Mouse (Mus musculus): ENCODE results near the gene Fam107b. TPM values are rescaled to one million over a fixed set of nuclear protein-coding genes. Genes with fewer than 3 reads are reported as not detected.

Gene Fam107b
- total RNA-seq, 1 experiment from 2014 or later = 778 TPM

- no peak for ATAC-seq (replicated peaks; ENCODE audit: insufficient number of reproducible peaks, low FRiP score, low TSS enrichment, poor library complexity, severe bottlenecking)
Observed at GRCm38 (mm10) chr2:3600421-3600820, 30.1 kb downstream of the Fam107b start.

- no peak for ATAC-seq (replicated peaks; ENCODE audit: insufficient number of reproducible peaks, low FRiP score, low TSS enrichment, poor library complexity, severe bottlenecking)
Observed at GRCm38 (mm10) chr2:3602599-3602998, 32.3 kb downstream of the Fam107b start.

- no peak for ATAC-seq (replicated peaks; ENCODE audit: insufficient number of reproducible peaks, low FRiP score, low TSS enrichment, poor library complexity, severe bottlenecking)
Observed at GRCm38 (mm10) chr2:3603181-3603580, 32.9 kb downstream of the Fam107b start.

- ATAC-seq (replicated peaks; ENCODE audit: insufficient number of reproducible peaks, low FRiP score, low TSS enrichment, poor library complexity, severe bottlenecking) = no peak
Observed at GRCm38 (mm10) chr2:3608868-3609854, 38.9 kb downstream of the Fam107b start.

- no peak for ATAC-seq (replicated peaks; ENCODE audit: insufficient number of reproducible peaks, low FRiP score, low TSS enrichment, poor library complexity, severe bottlenecking)
Observed at GRCm38 (mm10) chr2:3618446-3618845, 48.2 kb downstream of the Fam107b start.

GRCm38 (mm10) chr2:3621568-3621967 is 51.3 kb downstream of the Fam107b start:
- ATAC-seq (replicated peaks; ENCODE audit: insufficient number of reproducible peaks, low FRiP score, low TSS enrichment, poor library complexity, severe bottlenecking) = no peak

GRCm38 (mm10) chr2:3622158-3622557 is 51.9 kb downstream of the Fam107b start:
- peak; percentile 47; the same call in 1 of the 2 replicates for ATAC-seq (replicated peaks; ENCODE audit: insufficient number of reproducible peaks, low FRiP score, low TSS enrichment, poor library complexity, severe bottlenecking)

GRCm38 (mm10) chr2:3623207-3623980 is 53.1 kb downstream of the Fam107b start:
- no peak for ATAC-seq (replicated peaks; ENCODE audit: insufficient number of reproducible peaks, low FRiP score, low TSS enrichment, poor library complexity, severe bottlenecking)

GRCm38 (mm10) chr2:3623981-3624584 is 53.8 kb downstream of the Fam107b start:
- ATAC-seq (replicated peaks; ENCODE audit: insufficient number of reproducible peaks, low FRiP score, low TSS enrichment, poor library complexity, severe bottlenecking) = no peak

GRCm38 (mm10) chr2:3629096-3629495 is 58.8 kb downstream of the Fam107b start:
- no peak for ATAC-seq (replicated peaks; ENCODE audit: insufficient number of reproducible peaks, low FRiP score, low TSS enrichment, poor library complexity, severe bottlenecking)

GRCm38 (mm10) chr2:3629741-3630140 is 59.5 kb downstream of the Fam107b start:
- no peak for ATAC-seq (replicated peaks; ENCODE audit: insufficient number of reproducible peaks, low FRiP score, low TSS enrichment, poor library complexity, severe bottlenecking)

GRCm38 (mm10) chr2:3630769-3631477 is 60.6 kb downstream of the Fam107b start:
- ATAC-seq (replicated peaks; ENCODE audit: insufficient number of reproducible peaks, low FRiP score, low TSS enrichment, poor library complexity, severe bottlenecking) = peak; percentile 86

- ATAC-seq (replicated peaks; ENCODE audit: insufficient number of reproducible peaks, low FRiP score, low TSS enrichment, poor library complexity, severe bottlenecking) = no peak
Observed at GRCm38 (mm10) chr2:3633137-3633536, 62.8 kb downstream of the Fam107b start.

- no peak for ATAC-seq (replicated peaks; ENCODE audit: insufficient number of reproducible peaks, low FRiP score, low TSS enrichment, poor library complexity, severe bottlenecking)
Observed at GRCm38 (mm10) chr2:3636771-3637170, 66.5 kb downstream of the Fam107b start.

- ATAC-seq (replicated peaks; ENCODE audit: insufficient number of reproducible peaks, low FRiP score, low TSS enrichment, poor library complexity, severe bottlenecking) = peak; percentile 68
Observed at GRCm38 (mm10) chr2:3641001-3641770, 70.9 kb downstream of the Fam107b start.

- ATAC-seq (replicated peaks; ENCODE audit: insufficient number of reproducible peaks, low FRiP score, low TSS enrichment, poor library complexity, severe bottlenecking) = no peak
Observed at GRCm38 (mm10) chr2:3642949-3643348, 72.7 kb downstream of the Fam107b start.

- ATAC-seq (replicated peaks; ENCODE audit: insufficient number of reproducible peaks, low FRiP score, low TSS enrichment, poor library complexity, severe bottlenecking) = no peak
Observed at GRCm38 (mm10) chr2:3645741-3646140, 75.5 kb downstream of the Fam107b start.

GRCm38 (mm10) chr2:3649171-3649570 is 78.9 kb downstream of the Fam107b start:
- no peak for ATAC-seq (replicated peaks; ENCODE audit: insufficient number of reproducible peaks, low FRiP score, low TSS enrichment, poor library complexity, severe bottlenecking)

Data from monocyte, adult 5-6 weeks (primary cell).